Mouse (Mus musculus) cerebellum, adult 8-10 months (tissue): Measurements from ENCODE around the gene Tbc1d2b.

Experiments used
- DNase-seq: peaks from one replicate; pipeline ENCODE4 v3.0.0; 2022

Tbc1d2b gene

DNA sequence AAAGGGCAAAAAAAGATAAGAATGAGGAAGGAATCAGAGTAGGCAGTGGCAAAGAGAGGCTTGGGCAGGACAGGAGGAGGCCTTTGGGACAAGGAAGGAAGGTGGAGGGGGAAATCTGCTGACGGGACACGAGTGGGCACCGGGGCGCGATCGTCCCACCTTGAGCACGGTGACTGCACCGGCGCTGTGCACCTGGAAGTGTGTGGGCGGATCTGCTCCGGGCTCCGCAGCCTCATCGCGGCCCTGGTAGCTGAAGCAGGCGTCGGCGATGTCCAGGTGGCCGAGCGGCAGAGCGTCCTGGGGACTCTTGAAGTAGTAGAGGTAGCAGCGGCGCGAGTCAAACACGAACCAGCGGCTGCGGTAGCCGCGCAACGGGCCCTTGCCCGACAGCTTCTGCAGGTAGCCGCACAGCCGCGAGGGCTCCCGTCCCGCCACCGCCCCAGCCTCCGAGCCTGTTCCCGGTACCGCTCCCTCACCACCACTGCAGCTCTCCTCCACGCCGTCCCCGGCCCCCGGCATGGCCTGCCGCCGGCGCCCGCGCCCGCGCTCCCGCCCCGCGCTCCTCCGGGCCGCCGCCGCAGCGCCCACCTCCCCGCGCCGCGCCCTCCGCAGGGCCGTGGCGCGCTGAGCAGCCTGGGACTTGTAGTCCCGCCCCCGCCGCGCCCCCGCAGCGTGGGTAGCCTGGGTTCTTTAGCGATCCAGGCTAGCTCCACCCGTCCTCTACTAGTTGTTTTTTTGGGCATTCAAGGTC is at the start of gene Tbc1d2b:
TSS of gene Tbc1d2b (minus strand) at position 612 of the 751 bp plus-strand sequence.
- peak; percentile 78 for DNase-seq

DNA sequence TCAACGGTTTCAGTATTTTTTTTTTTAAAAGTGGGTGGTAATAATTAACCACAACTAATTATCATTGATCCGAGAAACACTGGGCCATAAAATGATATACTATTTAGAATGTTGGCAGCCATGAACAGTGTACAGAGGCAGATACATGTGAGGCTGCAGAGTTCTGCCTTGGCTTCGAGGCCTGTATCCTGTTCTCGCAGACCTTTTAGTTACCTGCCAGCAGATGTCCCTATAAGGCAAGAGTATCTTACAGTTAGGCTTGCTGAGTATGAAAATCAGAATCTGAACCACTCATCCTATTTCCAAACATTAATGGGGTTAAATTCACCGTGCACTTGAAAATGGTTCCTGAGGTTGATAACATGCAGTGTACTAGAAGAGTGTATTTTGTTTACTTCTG is 45.7 kb upstream of the Tbc1d2b start:
- DNase-seq: peak; percentile 18

DNA sequence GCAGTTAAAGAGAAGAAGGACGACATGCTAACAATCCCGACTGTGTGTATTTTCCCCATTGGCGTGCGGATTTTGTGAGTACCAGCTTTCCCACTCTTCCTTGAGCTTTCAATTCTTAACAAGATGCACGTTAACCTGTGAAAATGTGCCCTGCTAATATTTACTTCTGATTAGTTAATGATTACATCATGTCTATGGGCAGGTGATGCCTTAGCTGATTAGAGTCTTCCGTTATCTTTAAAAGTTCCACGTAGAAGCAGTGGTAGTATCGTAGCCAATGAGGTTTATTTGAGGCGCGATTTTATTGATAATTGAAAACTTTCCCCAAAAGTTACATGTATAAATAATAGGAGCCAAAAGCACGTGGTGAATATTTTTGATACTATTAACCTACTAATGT is 45.1 kb upstream of the Tbc1d2b start:
- no peak for DNase-seq

DNA sequence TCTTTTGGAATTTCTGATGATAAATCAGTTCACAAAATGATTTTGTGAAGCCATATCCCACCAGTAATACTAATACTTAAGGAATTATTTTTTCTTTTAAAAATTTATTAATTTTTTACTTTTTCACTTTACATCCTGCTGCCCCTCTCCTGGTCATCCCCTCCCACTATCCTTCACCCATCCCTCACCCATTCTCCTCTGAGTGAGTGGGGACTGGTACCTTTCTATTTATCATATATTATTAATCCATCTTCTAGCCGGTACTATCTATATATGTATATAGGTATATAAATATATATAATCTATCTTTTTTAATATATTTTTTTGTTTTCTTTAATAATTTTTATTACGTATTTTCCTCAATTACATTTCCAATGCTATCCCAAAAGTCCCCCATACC is 33.6 kb upstream of the Tbc1d2b start:
- no peak for DNase-seq

DNA sequence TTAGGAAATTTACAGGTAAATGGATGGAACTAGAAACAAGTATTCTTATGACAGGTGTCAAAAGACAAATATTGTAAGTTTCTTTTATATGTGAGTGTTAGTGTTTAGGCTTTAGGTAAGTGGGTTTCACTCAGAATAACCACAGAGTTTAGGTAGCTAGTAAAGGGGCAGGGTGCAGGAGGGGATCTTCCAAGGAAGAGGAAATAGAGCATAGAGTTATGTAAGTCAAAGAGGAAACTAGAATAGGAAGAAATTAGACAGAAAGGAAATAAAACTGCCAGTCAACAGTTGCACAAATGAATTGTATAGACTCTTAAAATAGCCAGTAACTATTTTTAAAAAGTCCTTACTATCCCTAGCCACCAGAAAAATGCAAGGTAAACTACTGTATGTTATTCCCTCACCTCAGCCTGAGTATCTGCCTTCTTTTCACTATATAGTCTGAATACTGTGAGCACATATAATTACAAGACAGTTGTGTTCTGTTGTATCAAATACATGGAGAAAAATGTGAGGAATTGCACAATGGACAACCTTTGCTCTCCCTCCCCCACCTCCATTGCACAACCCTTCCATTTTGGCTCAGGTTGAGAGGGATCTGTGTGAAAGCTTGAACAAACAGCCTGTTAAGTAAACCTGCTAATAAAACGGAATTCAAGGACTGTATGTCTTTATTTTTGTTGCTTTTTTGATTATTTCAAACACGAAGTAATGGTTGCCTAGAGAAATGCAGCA is 32.7 kb upstream of the Tbc1d2b start:
- no peak for DNase-seq

DNA sequence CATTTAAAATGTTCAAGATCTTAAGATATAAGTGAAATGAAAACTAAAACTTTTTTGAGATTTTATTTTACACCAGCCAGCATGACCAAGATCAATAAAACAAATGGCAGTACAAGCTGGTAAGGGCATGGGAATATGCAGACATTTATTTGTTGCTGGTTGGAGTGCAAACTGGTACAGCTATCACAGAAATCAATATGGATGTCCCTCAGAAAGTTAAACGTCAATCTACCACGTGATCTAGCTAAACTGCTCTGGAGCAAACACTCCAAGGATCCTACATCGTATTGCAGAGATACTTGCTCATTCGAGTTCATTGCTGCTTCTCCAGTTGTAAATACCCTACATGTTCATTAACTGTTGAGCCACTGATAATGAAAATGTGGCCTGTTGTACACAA is 32.1 kb upstream of the Tbc1d2b start:
- DNase-seq: no peak

DNA sequence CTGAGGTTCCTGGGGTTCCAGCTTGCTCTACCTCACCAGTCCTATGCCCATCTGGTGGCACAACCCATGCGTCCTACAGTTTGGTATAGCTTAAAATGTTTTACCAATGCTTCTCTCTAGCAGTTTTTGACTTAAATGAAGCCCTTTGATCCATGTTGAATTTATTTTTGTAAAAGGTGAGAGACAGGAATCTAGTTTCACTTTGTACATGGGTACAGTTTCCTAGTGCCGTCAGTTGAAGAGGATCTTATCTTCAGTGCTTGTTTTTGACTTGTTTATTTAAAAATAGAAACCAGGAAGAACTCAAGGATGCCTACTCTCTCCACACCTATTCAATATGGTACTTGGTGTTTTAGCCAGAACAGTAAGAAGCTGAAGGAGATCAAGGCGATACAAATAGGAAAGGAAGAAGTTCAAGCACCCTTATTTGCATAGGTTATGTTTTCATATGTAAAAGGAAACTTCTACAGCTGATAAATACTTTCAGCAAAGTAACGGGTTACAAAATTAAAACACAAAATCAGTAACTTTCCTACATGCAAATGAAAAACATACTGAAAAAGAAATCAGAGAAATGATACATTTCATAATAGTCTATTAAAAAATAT is 30.6 kb upstream of the Tbc1d2b start:
- no peak for DNase-seq

DNA sequence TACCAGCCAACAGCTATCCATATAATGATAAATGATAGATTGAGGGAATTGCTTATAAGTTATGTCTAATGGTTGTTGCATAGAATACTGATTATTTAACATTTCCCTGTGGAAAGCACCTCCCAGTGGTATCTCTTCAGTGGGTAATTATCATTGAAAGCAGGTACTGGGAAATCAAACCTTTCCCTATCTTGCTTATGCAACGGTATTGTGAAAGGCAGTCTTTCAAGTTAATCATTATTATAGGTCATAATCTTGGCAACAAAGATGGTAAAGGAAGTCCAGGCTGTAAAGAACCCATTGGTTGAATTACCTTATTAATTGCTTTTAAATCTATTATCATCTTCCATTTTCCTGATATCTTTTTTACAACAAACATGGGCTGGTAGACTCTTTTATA is 27.0 kb upstream of the Tbc1d2b start:
- no peak for DNase-seq

DNA sequence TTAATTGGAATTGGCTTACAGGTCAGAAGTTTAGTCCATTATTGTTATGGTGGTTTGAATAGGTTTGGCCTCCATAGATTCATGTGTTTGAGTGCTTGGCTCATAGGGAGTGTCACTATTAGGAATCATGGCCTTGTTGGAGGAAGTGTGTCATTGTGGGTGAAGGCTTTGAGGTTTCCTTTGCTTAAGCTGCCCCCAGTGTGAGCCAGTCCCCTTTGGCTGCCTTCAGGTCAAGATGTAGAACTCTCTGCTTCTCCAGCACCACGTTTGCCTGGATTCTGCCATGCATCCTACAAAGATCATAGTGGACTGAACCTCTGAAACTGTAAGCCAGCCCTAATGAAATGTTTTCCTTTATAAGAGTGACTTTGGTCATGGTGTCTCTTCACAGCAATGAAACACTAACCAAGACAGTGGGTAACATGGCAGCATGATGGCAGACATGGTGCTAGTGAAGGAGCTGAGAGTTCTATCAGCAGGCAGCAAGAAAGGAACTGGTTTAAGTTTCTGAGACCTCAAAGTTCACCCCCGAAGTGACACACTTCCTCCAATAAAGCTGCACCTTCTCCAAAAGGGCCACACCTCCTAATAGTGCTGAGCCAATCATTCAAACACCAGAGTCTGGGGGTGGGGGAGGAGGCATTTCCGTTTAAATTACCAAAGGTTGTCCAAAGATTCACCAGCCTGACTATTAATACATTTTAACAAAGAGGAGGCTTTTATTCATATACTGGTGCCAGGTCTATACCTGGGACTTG is 23.2 kb upstream of the Tbc1d2b start:
- no peak for DNase-seq

DNA sequence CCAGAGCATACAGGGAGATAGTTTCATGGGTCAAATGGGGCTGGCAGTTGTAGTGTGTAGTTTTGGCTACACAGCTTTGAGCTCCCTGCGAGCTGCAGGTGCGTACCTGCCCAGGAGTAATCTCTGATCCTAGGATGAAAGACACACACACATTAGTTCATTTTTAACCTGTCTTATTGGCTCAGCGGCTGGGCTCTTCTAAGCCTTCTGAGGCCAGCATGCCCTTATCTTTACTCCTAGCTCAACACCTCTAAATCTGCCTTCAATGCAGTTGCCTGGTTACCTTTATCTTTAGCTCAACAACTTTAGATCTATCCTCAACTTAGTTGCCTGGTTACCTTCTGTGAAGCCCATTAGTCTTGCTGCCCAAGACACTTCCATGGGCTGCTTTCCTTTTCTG is 7.8 kb upstream of the Tbc1d2b start:
- no peak for DNase-seq

DNA sequence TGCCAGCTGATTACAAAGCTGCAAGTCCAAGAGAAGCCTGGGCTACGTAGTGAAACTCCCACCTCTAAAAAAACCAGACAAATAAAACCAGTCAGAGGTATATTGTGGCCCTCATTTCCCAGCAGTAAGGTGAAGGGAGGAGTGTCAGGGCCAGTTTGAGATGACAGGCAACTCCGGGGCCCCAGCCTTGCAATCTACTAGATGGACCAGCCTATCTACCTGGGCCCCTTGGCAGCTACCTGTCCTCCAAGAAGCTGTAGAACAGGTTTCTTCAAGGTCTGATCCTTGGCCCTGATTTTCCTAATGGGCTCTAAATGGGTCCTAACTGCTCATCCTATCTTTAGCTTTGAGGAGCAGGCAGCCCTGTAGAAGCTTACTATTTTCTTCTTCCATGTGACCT is 7.3 kb upstream of the Tbc1d2b start:
- DNase-seq: no peak

DNA sequence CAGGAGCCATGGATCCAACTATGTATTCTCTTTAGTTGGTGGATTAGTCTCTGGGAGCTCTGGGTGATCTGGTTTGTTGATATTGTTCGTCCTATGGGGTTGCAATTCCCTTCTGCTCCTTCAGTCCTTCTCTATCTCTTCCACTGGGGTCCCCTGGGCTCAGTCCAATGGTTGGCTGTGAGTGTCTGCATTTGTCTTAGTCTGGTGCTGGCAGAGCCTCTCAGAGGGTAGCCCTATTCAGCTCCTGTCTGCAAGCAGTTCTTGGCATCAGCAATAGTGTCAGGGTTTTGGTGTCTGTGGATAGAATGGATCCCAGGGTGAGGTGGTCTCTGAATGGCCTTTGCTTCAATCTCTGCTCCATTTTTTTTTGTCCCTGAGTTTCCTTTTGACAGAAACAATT is 6.2 kb upstream of the Tbc1d2b start:
- no peak for DNase-seq

DNA sequence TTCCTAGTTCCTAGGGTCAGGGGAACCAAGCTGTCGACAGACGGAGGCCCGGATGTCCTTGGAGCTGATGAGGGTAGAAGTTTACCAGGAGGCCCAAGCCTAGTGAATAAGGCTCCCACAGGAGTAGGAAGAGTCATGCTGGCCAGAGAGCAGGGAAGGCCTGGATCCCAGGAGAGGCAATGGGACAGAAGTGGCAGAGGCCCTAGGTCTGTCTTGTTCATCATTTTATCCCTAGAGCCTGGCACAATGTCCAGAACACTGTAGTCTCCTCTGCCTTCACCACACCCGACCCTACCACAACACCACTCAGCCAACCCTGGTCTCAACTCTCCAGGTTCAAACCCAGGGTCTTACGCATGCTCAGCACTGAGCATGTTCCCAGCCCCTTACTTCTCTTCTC is 5.3 kb upstream of the Tbc1d2b start:
- no peak for DNase-seq

DNA sequence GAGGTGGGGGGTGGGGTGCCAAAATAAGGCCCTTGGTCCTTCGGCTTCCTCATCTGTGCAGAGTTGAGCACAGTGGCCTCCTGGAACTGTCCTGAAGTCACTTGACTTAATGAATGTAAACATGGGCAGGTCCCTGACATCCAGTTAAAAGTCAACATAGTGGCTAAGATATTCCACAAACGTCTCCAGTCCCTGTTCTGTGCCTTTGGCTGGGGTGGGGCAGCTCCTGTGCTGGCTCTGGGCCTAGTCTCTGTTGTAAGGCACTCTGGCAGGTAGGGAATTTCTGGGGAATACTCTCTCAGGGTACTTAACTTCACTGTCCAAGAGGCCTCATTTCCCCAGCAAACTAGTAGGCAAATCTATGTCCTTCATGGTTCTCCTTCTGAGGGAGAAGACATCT is 4.9 kb upstream of the Tbc1d2b start:
- DNase-seq: no peak

DNA sequence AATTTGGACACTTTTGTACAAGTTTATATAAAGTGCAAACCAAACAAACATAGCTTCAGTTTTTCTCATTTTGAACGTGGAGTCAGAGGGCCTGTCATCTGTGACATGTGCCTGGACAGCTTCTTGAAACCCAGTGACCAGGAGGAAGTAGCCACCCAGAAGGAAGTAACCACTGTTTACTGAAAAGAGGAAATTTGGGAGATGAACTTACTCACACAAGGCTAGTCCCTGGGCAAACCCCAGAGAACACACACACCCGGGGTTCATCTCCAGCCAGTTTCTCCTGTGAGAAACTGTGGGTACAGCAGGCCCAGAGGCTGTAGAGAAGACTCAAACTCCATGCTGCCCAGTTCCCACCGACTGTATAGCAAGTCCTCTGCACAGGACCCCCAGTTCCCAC is 3.9 kb upstream of the Tbc1d2b start:
- no peak for DNase-seq

DNA sequence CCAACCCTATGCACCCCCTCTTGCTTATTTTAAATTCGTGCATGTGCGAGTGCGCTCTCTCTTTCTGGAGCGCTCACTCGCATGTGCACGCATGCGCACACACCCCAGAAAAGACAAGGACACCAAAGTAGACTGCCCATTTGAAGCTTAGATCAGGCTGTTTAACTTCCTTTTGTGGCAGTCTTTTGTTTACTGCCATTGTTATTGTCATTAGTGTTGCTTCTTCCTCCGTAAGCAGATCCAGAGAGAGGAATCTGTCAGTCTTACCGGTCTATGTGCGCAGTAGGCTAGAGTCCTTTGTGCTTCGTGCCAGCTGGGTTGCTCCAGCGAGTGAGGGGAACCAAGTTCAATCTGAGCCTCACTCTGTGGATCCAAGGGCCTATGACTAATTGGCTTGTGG is 1.7 kb upstream of the Tbc1d2b start:
- DNase-seq: no peak

DNA sequence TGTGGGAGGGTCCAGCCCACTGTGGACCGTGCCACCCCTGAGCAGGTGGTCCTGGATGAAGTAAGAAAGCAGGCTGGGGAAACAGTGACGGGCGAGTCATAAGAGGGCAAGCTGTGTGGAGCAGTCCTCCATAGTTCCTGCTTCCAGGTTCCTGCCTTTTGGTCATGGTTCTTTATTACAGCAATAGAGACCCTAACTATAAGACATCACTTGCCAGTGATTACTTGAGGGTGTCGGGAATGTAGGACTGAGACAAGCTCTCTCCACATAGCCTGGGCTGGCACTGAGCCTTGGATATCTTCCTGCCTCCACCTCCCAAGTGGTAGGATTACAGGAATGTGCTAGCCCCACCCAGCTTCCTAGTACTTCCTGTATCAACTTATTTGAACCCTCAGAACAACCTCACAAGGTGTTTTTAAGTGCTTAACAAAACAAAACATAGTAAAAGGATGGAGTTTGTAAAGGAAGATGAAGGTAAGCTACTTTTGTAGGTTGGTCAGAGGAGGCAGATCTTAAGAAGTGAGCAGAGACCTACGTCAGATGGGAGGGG is 1.0 kb upstream of the Tbc1d2b start:
- no peak for DNase-seq

DNA sequence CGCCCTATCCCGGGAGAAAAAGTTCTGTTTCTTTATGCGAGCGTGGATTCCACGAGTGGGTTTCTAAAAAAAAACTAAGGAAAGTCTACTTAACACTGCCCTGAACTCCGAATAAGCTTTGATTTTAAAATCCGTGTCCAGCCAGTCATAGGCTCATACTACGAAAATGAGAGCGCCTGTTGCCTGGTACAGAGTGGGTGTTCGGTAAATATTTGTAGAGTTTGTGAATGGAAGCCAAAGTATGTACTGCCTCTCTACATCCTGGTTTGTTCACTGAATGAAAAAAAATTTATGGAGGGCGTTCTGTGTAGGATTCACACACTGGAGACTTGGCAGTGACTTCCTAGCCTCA is 316 bp upstream of the Tbc1d2b start:
- no peak for DNase-seq

DNA sequence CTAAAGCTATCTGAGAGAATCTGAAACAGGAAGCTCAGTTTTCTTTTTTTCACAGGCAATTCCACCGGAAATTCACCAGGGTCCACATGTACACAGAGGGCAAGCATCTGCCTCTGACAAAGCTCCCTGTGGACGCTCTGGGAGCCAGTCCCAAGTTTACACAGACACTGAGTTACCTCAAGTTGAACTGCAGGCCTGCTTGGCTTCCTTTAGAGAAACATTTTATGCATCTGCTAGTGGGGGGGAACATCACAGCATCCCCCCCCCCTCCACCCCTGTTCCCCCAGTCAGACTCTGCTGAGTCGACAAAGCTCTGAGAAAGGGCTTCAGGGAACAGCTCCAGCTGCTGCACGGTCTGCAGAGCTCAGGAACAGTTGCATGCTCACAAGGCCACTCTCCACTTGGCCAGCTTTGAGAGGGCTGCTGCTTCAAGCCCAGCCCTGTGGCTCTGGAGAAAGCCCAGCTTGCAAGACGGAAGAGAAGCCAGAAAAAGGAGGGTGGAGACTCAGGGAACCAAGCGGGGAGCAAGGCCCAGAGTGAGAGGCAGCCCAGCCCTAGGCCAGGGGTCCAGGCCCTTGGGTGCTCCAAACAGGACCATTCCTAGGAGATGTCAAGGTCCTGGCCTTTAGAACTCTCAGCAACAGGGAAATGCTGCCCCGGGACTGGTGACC is 1.5 kb downstream of the Tbc1d2b start:
- DNase-seq: peak; percentile 32

DNA sequence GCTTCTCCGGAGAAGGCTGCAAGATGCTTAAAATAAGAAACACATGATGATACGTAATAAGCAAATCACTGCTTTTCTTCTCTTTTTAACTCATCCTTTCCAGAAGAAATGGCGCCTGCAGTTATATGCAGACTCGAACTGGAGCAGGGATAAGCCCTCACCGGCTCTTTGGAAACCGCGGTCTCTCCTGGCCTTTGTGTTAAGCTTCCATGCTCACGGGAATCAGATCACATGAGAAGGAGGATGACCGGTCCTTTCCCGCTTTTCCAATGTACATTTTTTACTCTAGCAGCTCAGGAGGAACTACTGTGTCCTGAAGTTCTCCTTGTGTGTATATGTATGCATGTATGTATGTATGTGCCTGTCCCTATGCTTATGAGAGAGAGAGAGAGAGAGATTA is 3.7 kb downstream of the Tbc1d2b start:
- DNase-seq: no peak

DNA sequence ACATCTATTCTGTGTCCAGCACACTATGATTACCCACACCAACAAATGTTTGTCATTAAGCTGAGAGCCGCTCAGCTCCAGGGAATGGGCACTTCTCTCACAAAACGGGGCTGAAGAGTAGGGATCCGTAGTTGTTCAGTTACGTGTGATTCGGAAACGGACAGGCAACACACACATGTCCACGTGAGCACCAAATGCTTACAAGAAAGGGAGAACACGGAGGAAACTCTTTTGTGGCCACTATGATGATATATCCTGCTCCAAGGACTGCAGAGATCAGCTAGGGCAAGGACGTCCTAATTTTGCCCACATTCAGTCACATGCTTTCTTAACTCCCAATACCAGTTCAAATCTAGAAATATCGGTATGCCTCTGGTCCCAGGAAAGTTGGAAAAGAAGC is 4.5 kb downstream of the Tbc1d2b start:
- no peak for DNase-seq

DNA sequence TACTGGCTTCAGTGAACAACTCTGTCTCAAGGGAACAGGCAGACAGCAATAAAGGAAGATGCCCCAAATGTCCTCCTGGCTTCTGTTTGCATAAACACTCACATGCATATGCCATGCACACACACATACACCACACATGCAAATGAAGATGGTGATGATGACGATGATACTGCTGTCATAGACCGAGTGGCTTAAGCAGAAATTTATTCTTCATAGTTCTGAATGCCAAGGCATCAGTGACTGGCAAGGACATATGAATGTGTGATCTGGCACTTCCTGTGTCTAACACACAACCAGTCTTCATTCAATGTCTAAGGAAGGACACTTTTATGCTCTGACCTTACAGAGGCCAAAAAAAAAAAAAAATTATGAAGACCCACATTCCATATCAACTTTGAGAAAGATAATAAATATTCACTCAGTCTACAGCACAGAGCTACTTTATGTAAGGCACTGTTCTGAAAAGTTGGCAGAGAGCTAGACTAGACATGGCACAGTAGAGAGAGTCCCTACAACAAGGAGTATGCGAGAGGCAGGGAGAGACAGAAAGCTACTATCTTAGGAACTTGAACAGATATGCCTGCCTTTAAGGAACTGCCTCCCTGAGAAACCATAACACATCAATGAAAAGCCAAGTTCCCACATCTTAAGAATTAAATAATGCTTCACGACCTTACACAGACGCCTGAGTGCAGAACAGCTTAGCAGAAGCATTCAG is 5.1 kb downstream of the Tbc1d2b start:
- DNase-seq: no peak
